Comparison of ENCODE assay signal across 11 mouse cellular contexts in the genomic region with DNA sequence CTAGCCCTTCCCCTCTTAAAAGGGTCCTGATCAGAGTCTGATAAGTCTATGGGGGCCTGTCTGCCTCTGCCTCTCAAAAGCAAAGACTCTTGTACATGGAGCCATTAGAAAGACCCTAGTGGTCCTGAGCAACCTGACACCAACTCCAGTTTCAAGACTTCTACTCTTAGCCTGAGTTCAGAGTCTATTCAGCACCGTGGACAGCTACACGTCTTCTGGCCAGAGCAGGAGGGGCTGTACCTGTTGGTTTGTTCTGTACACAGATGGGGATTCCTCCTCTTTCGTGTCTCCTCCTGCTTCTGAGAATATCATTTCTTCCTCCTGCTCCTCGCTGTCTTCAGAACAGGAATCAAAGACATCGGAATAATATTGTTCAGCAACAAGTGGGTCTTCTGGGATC.
A peak's percentile ranks its signal among the peaks of the same experiment; 100 is the strongest.
DNase-seq lines count a peak whose midpoint lies in the region; ATAC-seq and TF ChIP-seq lines count a peak whose summit lies in the region.
"Had no signal": no experiment of that assay in that cellular context is flagged by ENCODE, and none has a peak within 500 bp of the region (broad histone marks: within the 10 kb centered on the region; RNA-seq: fewer than 3 reads in every experiment).

No protein-coding gene starts in this region.

- TF ChIP-seq RAD21 in MEL (IDR thresholded peaks at IDR 0.05; ENCODE audit: low read depth, low read length) = no peak

- H3K4me3 ChIP-seq in lung, embryonic 14.5 days (ENCODE audit: low read depth, low read length) = no peak overlapping the region
- H3K4me3 ChIP-seq in lung, adult 2 months (replicated peaks; ENCODE audit: extremely low read depth, low read depth, low read length) = no peak overlapping the region
- no peak overlapping the region for H3K4me3 ChIP-seq in MEL (ENCODE audit: control insufficient read depth in 1 of 2, insufficient read depth in 1 of 2, low read depth in 2 of 2, low read length in 2 of 2)
- H3K4me3 ChIP-seq in kidney, postnatal 0 days (replicated peaks; ENCODE audit: low read depth, low read length) = no peak overlapping the region
- H3K4me3 ChIP-seq: limb, embryonic 15.5 days had no signal

- H3K27ac ChIP-seq in lung, embryonic 14.5 days (ENCODE audit: low read depth) = no peak overlapping the region
- H3K27ac ChIP-seq in MEL (ENCODE audit: control insufficient read depth, low read depth, low read length) = no peak overlapping the region
- no peak overlapping the region for H3K27ac ChIP-seq in kidney, postnatal 0 days
- H3K27ac ChIP-seq: limb, embryonic 15.5 days had no signal

- peak; percentile 48 for DNase-seq in adrenal gland, postnatal 10 days
- no peak for DNase-seq in adrenal gland, postnatal 25 days
- DNase-seq in lung, embryonic 14.5 days = peak; percentile 82
- DNase-seq in lung, adult 2 months = no peak
- peak; percentile 49 for DNase-seq in MEL (ENCODE audit: low read depth, low spot score)
- peak; percentile 79 for DNase-seq in kidney, postnatal 0 days (ENCODE audit: low spot score)
- DNase-seq in T-cell, adult 2 months (ENCODE audit: low spot score) = no peak
- DNase-seq: spleen, adult 18-20 months had no signal

- no peaks in the 10 kb centered on the region for H3K27me3 ChIP-seq in lung, embryonic 14.5 days (ENCODE audit: insufficient read depth, low read length)
- H3K27me3 ChIP-seq in MEL (ENCODE audit: control insufficient read depth in 1 of 2, insufficient read depth in 2 of 2, low read length in 2 of 2) = no peaks in the 10 kb centered on the region
- H3K27me3 ChIP-seq in kidney, postnatal 0 days (ENCODE audit: insufficient read depth, low read length) = no peaks in the 10 kb centered on the region
- H3K27me3 ChIP-seq: limb, embryonic 15.5 days had no signal

- no peak for TF ChIP-seq CTCF in lung, embryonic 14.5 days (IDR thresholded peaks at IDR 0.05; ENCODE audit: low read depth)
- TF ChIP-seq CTCF in lung, adult 2 months (IDR thresholded peaks at IDR 0.05; ENCODE audit: insufficient read depth, low read length) = no peak
- no peak for TF ChIP-seq CTCF in MEL (IDR thresholded peaks at IDR 0.05 in 2 of 3, conservative IDR thresholded peaks at IDR 0.05 in 1 of 3; ENCODE audit: control insufficient read depth in 1 of 3, insufficient read depth in 1 of 3, low read depth in 2 of 3, low read length in 3 of 3, poor library complexity in 1 of 3, severe bottlenecking in 1 of 3)
- no peak for TF ChIP-seq CTCF in kidney, postnatal 0 days (IDR thresholded peaks at IDR 0.05; ENCODE audit: low read depth)

- H3K36me3 ChIP-seq in lung, embryonic 14.5 days (ENCODE audit: insufficient read depth) = no peaks in the 10 kb centered on the region
- H3K36me3 ChIP-seq in MEL (ENCODE audit: control insufficient read depth in 1 of 2, insufficient read depth in 2 of 2, low read length in 2 of 2) = no peaks in the 10 kb centered on the region
- no peaks in the 10 kb centered on the region for H3K36me3 ChIP-seq in kidney, postnatal 0 days (ENCODE audit: insufficient read depth, low read length)
- H3K36me3 ChIP-seq: limb, embryonic 15.5 days had no signal

- no peak overlapping the region for H3K4me2 ChIP-seq in lung, embryonic 14.5 days
- no peak overlapping the region for H3K4me2 ChIP-seq in kidney, postnatal 0 days (ENCODE audit: low read length)
- H3K4me2 ChIP-seq: limb, embryonic 15.5 days had no signal

- WGBS in lung, embryonic 14.5 days = 30% methylated on average over 5 of the region's 5 CpGs
- WGBS in lung, adult 2 months = 31% methylated on average over 5 of the region's 5 CpGs
- WGBS in kidney, postnatal 0 days = 29% methylated on average over 5 of the region's 5 CpGs

- no peak for ATAC-seq in lung, embryonic 14.5 days (ENCODE audit: insufficient read depth)
- no peak for ATAC-seq in kidney, postnatal 0 days (replicated peaks; ENCODE audit: low FRiP score, low read depth)
- no peak for ATAC-seq in megakaryocyte, adult 5-6 weeks (ENCODE audit: poor library complexity, severe bottlenecking)
- ATAC-seq: intestine, postnatal 0 days had no signal

- no peaks in the 10 kb centered on the region for H3K79me2 ChIP-seq in MEL (ENCODE audit: control insufficient read depth, insufficient read depth, low read length, poor library complexity)

- no peaks in the 10 kb centered on the region for H3K9me3 ChIP-seq in lung, embryonic 14.5 days (ENCODE audit: low read depth, low read length)
- no peaks in the 10 kb centered on the region for H3K9me3 ChIP-seq in MEL (replicated peaks; ENCODE audit: insufficient read depth, low read length)
- no peaks in the 10 kb centered on the region for H3K9me3 ChIP-seq in kidney, postnatal 0 days (replicated peaks; ENCODE audit: low read length)
- H3K9me3 ChIP-seq: limb, embryonic 15.5 days had no signal

- no peak for TF ChIP-seq POLR2A in lung, adult 2 months (IDR thresholded peaks at IDR 0.05; ENCODE audit: borderline replicate concordance, extremely low read depth, low read depth, low read length)
- TF ChIP-seq POLR2A in MEL (IDR thresholded peaks at IDR 0.05; ENCODE audit: control insufficient read depth in 1 of 2, insufficient read depth in 1 of 2, low read depth in 1 of 2, low read length in 2 of 2, poor library complexity in 1 of 2) = no peak

- no peak for TF ChIP-seq EP300 in MEL (IDR thresholded peaks at IDR 0.05; ENCODE audit: low read depth in 1 of 2, low read length in 2 of 2)

- no peak overlapping the region for H3K9ac ChIP-seq in lung, embryonic 14.5 days
- no peak overlapping the region for H3K9ac ChIP-seq in MEL (ENCODE audit: control insufficient read depth, low read depth, low read length, poor library complexity, severe bottlenecking)
- H3K9ac ChIP-seq in kidney, postnatal 0 days (ENCODE audit: low read depth, low read length) = no peak overlapping the region
- H3K9ac ChIP-seq: limb, embryonic 15.5 days had no signal

- no peaks in the 10 kb centered on the region for H3K4me1 ChIP-seq in lung, embryonic 14.5 days (ENCODE audit: insufficient read depth)
- no peaks in the 10 kb centered on the region for H3K4me1 ChIP-seq in lung, adult 2 months (ENCODE audit: control insufficient read depth, insufficient read depth, low read length)
- H3K4me1 ChIP-seq in MEL (ENCODE audit: control insufficient read depth in 1 of 2, insufficient read depth in 2 of 2, low read length in 2 of 2) = no peaks in the 10 kb centered on the region
- no peaks in the 10 kb centered on the region for H3K4me1 ChIP-seq in kidney, postnatal 0 days (replicated peaks; ENCODE audit: insufficient read depth, low read length)
- H3K4me1 ChIP-seq: limb, embryonic 15.5 days had no signal

TF ChIP-seq in MEL, 35 proteins besides CTCF, POLR2A, EP300 and RAD21:
- TF ChIP-seq MXI1 (IDR thresholded peaks at IDR 0.05; ENCODE audit: low read depth, low read length) (no peak), ZC3H11A (IDR thresholded peaks at IDR 0.05; ENCODE audit: low read depth, low read length) (no peak), MYB (IDR thresholded peaks at IDR 0.05; ENCODE audit: low read depth, low read length) (no peak), KAT2A (conservative IDR thresholded peaks at IDR 0.05; ENCODE audit: low read depth, low read length) (no peak), GATA1 (IDR thresholded peaks at IDR 0.05; ENCODE audit: low read depth, low read length) (no peak), ETS1 (IDR thresholded peaks at IDR 0.05; ENCODE audit: low read depth, low read length) (no peak), RCOR1 (IDR thresholded peaks at IDR 0.05; ENCODE audit: low read depth, low read length) (no peak), JUND (IDR thresholded peaks at IDR 0.05; ENCODE audit: low read depth, low read length) (no peak), ZNF384 (IDR thresholded peaks at IDR 0.05; ENCODE audit: low read depth, low read length) (no peak), POLR2AphosphoS2 (IDR thresholded peaks at IDR 0.05; ENCODE audit: low read length) (no peak), MYC (IDR thresholded peaks at IDR 0.05; ENCODE audit: low read depth, low read length) (no peak), TCF12 (IDR thresholded peaks at IDR 0.05; ENCODE audit: low read depth, low read length) (no peak), UBTF (IDR thresholded peaks at IDR 0.05; ENCODE audit: borderline replicate concordance, insufficient read depth, low read depth, low read length) (no peak)
TF ChIP-seq in MEL: peak in this region for 0.

Comparison
In these comparisons a context has a peak if more than half of its experiments do, and no peak if none do; other contexts are left out.
1. DNase-seq: peak in adrenal gland, postnatal 10 days (single experiment), lung, embryonic 14.5 days (single experiment), MEL (single experiment) and kidney, postnatal 0 days (single experiment); none in adrenal gland, postnatal 25 days (single experiment), lung, adult 2 months (single experiment) and T-cell, adult 2 months (single experiment).